Mouse (Mus musculus): ENCODE measurements around the gene Ap1g2.

- no peak for TF ChIP-seq POLR2A (IDR thresholded peaks at IDR 0.05; ENCODE audit: low read depth, low read length)
- no peak for TF ChIP-seq CTCF (IDR thresholded peaks at IDR 0.05; ENCODE audit: borderline replicate concordance, insufficient read depth, low read length)
These were observed 28.7 kb downstream of the Ap1g2 start for GRCm38 (mm10) chr14:55077481-55078365.

Measured in embryonic fibroblast, embryonic 13.5 days (primary cell).